Mouse (Mus musculus) heart, embryonic 13.5 days (tissue): ENCODE measurements around the gene Cuedc2. TPM values are rescaled to one million over a fixed set of nuclear protein-coding genes. Genes with fewer than 3 reads are reported as not detected.

Experiments
- ATAC-seq: fragments of 200-750 bp; cut with Nextera tagmentation; 2 replicates; pipeline ENCODE4 v1.8.0; 2017; ENCODE audit warnings: moderate TSS enrichment; ENCODE audit not compliant: insufficient number of reproducible peaks, low FRiP score, low TSS enrichment; ENCODE audit errors: extremely low read depth
- H3K27ac ChIP-seq: fragments of 300-500 bp; sonication (generic); replicated peaks from 2 replicates; pipeline ENCODE4 v1.5.1; 2015; ENCODE audit warnings: moderate library complexity, mild to moderate bottlenecking, inconsistent platforms
- H3K27me3 ChIP-seq: fragments of 300-500 bp; sonication (generic); replicated peaks from 2 replicates; pipeline ENCODE4 v1.6.1; 2015; ENCODE audit warnings: mild to moderate bottlenecking, inconsistent platforms
- H3K36me3 ChIP-seq: fragments of 300-500 bp; sonication (generic); 2 replicates; pipeline ENCODE4 v1.6.1; 2015; ENCODE audit warnings: mild to moderate bottlenecking, inconsistent platforms
- H3K4me1 ChIP-seq: fragments of 300-500 bp; sonication (generic); 2 replicates; pipeline ENCODE4 v1.6.1; 2015; ENCODE audit warnings: inconsistent platforms
- H3K4me2 ChIP-seq: fragments of 300-500 bp; sonication (generic); 2 replicates; pipeline ENCODE4 v1.6.1; 2015; ENCODE audit warnings: inconsistent platforms, mild to moderate bottlenecking, moderate library complexity
- H3K4me3 ChIP-seq: fragments of 300-500 bp; sonication (generic); 2 replicates; pipeline ENCODE4 v1.5.1; 2015; ENCODE audit warnings: moderate library complexity, mild to moderate bottlenecking, inconsistent platforms
- H3K9ac ChIP-seq: fragments of 300-500 bp; sonication (generic); 2 replicates; pipeline ENCODE4 v1.6.1; 2015; ENCODE audit warnings: inconsistent platforms, mild to moderate bottlenecking, moderate library complexity
- H3K9me3 ChIP-seq: fragments of 300-500 bp; sonication (generic); 2 replicates; pipeline ENCODE4 v1.6.1; 2016; ENCODE audit warnings: inconsistent platforms
- WGBS: fragments of 180-500 bp; shearing (Covaris S2); methylation state at CpG from one replicate; pipeline ENCODE4 v1.1.7; 2015; ENCODE audit warnings: mixed read lengths; 5-methylcytosine and 5-hydroxymethylcytosine counted together
- polyA plus RNA-seq: library from polyadenylated mRNA; unstranded; fragments of >200 nt; fragmentation: Nextera tagmentation; extraction: Ambion mirVana; gene quantifications from 2 replicates; pipeline ENCODE4 v1.2.1, GENCODE M21; 2015

The Cuedc2 gene
- polyA plus RNA-seq, 1 experiment from 2014 or later = 114 TPM

DNA sequence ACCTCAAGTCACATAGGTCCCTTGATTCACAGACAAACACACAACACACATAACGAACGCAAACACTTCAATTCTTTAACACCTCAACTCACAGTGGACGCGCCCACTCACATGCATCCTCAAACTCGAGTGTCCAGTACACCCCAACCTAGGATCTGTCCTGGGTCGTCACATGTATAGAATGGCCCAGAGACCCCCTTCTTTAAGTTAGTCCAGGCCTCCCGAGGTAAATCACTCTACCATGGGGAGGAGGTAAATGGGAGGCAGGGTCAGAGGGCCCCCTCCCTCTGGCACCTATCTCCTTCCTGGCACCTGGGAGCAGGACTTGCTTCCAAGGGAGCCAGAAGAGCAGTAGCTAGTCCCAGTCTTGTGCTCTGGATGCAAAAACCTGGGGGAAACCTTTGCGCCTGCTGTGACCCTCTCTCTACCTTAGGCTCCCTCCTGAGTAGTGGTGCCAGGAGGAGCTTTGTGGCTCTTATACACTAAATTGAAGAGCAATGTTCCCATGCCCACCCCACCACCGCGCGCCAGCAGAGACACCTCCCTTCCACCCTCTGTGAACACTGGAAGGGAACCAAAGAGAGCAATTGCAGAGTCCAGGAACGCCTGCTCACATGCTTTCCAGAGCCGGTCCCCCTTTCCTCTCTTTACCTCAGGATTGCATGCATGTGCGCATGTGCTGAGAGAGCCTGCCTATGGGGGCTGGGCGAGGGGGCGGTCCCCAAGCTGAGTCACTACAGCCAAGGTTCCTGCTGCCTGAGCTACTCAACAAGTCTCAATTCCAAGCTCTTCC, 19.7 kb downstream of the Cuedc2 start:
- WGBS = 12% methylated on average over 16 of the region's 16 CpGs
- Histone ChIP-seq H3K4me2 (peak overlapping the region; percentile 81), H3K9me3 (no peaks in the 10 kb centered on the region), H3K27me3 (peaks cover 100% of the 10 kb centered on the region), H3K4me3 (peak overlapping the region; percentile 62), H3K4me1 (peaks cover 58% of the 10 kb centered on the region), H3K27ac (no peak overlapping the region), H3K36me3 (no peaks in the 10 kb centered on the region), H3K9ac (no peak overlapping the region)
- no peak for ATAC-seq

DNA sequence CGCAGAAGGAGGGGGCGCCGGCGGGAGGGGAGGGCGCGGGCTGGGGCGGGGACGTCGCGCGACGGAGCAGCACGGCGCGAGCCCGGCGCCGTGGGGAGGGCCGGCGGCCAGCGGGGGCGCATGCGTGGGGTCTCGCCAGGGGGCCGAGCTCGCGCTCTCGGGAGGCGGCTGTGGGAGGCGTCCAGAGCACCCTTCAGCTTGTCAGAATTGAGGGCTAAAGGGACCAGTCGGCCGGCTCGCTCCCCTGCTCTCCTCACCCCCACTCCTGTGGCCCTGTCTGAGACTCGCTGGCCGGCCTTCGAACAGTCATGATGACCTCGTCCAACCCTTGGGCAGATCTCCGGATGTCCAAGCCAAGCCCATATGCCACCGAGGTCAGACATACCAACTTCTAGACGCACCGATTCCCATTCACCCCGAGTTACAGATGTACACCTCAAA, 20.5 kb downstream of the Cuedc2 start:
- WGBS = 2% methylated on average over 41 of the region's 42 CpGs
- H3K36me3 ChIP-seq = peaks cover 3% of the 10 kb centered on the region; the same call in 1 of the 2 replicates
- H3K4me2 ChIP-seq = peak overlapping the region; percentile 81
- H3K9ac ChIP-seq = peak overlapping the region; percentile 76
- peaks cover 100% of the 10 kb centered on the region for H3K27me3 ChIP-seq
- no peak for ATAC-seq
- peak overlapping the region; percentile 62 for H3K4me3 ChIP-seq
- peaks cover 60% of the 10 kb centered on the region for H3K4me1 ChIP-seq
- H3K9me3 ChIP-seq = no peaks in the 10 kb centered on the region
- H3K27ac ChIP-seq = peak overlapping the region; percentile 36; the same call in 1 of the 2 replicates

DNA sequence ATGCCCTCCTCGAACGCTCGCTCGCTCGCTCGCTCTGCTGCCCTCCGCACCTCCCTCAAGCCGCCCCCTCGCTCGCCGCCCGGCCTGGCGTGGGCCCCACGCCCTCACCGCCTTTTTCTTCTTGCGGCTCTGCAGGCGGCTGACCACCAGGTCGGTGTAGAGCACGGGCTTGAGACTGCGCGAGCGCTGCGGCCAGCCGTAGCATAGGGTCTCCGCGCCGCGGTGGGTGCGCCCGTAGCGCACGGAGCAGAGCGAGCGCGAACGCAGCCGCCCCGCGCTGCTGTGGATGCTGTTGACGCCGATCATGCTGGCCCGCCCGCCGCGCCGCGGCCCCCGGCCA, 21.0 kb downstream of the Cuedc2 start:
- ATAC-seq = no peak
- Histone ChIP-seq H3K27ac (peak overlapping the region; percentile 36), H3K27me3 (peaks cover 100% of the 10 kb centered on the region), H3K9me3 (no peaks in the 10 kb centered on the region), H3K4me2 (peak overlapping the region; percentile 81), H3K4me1 (peaks cover 60% of the 10 kb centered on the region), H3K4me3 (peak overlapping the region; percentile 62), H3K36me3 (peaks cover 5% of the 10 kb centered on the region), H3K9ac (peak overlapping the region; percentile 76)
- under 1% methylated on average over 48 of the region's 48 CpGs for WGBS

DNA sequence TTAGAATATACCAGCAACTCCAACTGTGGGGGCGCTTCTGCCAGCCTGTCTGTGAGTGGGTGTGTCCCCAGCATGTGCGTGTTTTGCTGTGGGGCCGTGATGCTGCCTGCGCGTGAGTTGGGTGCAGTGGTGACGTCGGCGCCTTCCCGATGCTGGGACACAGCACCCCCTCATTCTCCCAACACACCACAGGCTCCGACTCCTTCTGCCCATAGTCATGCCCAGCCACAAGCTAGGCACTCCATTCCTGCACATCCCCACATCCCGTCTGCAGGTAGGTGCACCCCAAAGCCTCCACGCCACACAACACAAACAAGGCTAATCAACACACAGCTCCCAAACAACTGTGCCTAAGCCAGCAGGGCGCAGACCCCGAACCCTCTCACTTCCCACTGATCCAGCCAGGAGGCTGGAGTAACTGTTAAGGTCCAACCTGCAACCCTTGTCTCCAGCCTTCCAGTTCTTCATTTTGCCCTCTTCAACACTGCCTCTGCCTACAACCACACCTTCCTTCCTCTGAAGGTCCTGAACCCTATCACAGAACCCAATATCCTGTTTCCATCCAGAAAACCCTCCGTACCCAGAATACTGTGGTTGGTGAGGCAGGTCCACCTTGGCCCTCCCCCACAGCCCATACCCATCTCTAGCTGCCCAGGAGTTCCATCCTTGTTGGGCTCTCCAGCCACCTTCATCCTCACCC, 21.5 kb downstream of the Cuedc2 start:
- Histone ChIP-seq H3K9me3 (no peaks in the 10 kb centered on the region), H3K4me2 (peak overlapping the region; percentile 81), H3K27ac (peak overlapping the region; percentile 67), H3K4me1 (peaks cover 60% of the 10 kb centered on the region), H3K36me3 (peaks cover 10% of the 10 kb centered on the region), H3K4me3 (peak overlapping the region; percentile 62), H3K27me3 (peaks cover 100% of the 10 kb centered on the region), H3K9ac (peak overlapping the region; percentile 76)
- WGBS = 35% methylated on average over 15 of the region's 15 CpGs
- ATAC-seq = no peak

DNA sequence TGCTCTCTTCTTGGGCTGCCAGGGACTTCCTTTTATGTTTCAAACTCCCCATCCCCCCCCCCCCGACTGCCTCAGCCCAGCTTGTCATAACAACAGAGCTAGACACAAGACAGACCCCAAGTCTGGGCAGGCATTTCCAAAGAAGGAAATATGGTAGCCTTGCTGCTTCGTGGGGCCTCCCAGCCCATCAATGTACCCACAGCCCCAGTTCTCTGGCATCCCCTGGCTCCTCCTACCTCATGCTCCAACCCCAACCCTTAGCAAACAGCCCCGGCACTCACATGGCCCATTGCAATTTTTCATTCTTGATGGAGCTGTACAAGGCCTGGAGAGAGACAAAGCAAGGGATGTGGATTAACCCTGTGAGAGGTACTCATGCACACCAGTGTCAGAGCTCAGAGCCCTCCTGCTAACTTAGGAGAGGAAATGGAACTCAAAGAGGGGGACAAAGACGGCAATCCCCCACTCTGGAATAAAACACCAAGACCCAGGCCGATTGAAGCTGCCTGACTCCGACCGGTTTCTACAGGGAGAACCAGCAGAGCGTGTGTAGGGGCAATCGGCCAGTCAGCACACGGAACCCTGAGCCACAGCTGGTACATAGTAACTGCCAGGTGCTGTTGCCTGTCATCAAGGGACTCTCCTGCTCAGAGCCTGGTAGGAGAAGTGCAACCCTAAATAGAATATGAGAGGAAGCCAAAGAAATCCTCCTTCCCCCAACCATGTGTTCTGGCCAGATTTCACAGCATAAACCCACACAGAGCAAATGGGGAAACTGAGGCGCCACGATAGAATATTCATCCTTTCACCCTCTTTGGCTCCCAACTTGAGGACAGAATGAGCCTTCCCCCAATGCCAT, 22.5 kb downstream of the Cuedc2 start:
- peaks cover 20% of the 10 kb centered on the region for H3K36me3 ChIP-seq
- peaks cover 92% of the 10 kb centered on the region for H3K27me3 ChIP-seq
- peak overlapping the region; percentile 81 for H3K4me2 ChIP-seq
- H3K4me1 ChIP-seq = peaks cover 58% of the 10 kb centered on the region
- 41% methylated on average over 12 of the region's 12 CpGs for WGBS
- H3K9me3 ChIP-seq = no peaks in the 10 kb centered on the region
- peak overlapping the region; percentile 62 for H3K4me3 ChIP-seq
- H3K27ac ChIP-seq = peak overlapping the region; percentile 67
- H3K9ac ChIP-seq = peak overlapping the region; percentile 76
- ATAC-seq = no peak

DNA sequence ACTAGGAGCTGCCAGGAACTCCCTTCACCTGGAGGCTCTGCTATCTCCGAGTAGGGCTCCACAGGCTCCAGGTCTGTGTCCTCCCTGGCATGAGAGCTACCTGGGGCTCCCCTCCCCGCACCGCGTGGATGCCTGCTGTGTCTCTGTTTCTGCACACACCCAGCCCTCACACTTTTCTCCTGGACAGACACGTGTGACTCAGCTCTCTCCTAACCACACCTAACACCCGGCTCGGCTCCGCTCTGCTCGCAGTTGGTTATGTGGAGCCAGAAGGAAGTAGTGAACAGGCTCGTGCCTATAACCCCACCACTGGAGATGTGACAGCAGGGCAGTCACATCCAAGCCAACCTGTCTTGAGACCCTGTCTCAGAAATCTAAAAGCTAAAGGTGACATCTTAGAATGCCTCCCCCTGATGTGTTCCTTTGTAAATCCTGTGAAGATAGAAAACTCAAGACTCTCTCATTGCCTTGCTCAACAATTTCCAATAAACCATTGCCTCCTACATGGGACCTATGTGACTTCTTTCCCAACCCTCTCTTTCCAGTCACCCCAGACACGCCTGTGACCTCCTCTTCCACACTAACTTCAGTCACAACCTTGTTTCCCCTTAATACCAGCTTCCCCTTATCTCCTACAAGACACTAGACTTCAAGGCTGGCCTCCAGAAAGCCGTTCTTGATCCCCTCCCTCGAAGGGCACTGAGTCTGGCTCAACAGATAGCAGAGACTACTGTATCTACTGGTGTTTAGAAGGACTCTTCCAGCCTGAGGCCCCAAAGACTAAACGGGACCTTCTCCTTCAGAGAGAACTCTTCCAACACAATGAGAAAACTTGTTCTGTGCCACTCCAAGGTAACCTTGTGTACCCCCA, 23.4 kb downstream of the Cuedc2 start:
- peaks cover 58% of the 10 kb centered on the region for H3K4me1 ChIP-seq
- H3K27me3 ChIP-seq = peaks cover 90% of the 10 kb centered on the region
- peak overlapping the region; percentile 81 for H3K4me2 ChIP-seq
- 26% methylated on average over 14 of the region's 14 CpGs for WGBS
- H3K9me3 ChIP-seq = no peaks in the 10 kb centered on the region
- ATAC-seq = no peak
- H3K9ac ChIP-seq = peak overlapping the region; percentile 19; the same call in 1 of the 2 replicates
- peak overlapping the region; percentile 16; the same call in 1 of the 2 replicates for H3K27ac ChIP-seq
- peak overlapping the region; percentile 17; the same call in 1 of the 2 replicates for H3K4me3 ChIP-seq
- peaks cover 29% of the 10 kb centered on the region for H3K36me3 ChIP-seq

DNA sequence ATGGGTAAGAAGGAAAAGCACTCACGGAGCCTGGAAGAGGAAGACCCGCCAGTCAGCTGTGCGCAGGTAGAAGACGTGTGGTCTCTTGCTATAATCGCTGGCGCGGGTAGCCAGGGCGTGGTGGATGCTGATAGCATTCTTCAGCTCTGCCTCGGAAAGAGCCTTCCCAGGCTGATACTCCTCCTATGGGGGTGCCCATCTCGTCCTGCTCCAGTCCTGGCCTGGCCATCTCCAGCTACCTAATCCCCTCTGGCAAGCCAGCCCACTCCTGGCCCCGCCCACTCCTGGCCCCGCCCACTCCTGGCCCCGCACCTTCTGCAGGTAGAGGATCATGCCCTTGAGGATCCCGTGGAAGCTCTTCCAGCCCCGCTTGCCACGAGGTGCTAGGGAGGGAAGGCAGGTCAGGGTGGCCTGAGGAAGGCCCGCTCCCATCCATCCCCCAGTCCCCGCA, 24.3 kb downstream of the Cuedc2 start:
- 13% methylated on average over 18 of the region's 18 CpGs for WGBS
- H3K4me2 ChIP-seq = peak overlapping the region; percentile 81; the same call in 1 of the 2 replicates
- H3K4me3 ChIP-seq = 0 out of 2 replicates have a peak overlapping the region, but pooled peaks have one; percentile 17
- ATAC-seq = no peak
- no peaks in the 10 kb centered on the region for H3K9me3 ChIP-seq
- H3K4me1 ChIP-seq = peaks cover 55% of the 10 kb centered on the region
- H3K36me3 ChIP-seq = peaks cover 35% of the 10 kb centered on the region
- no peak overlapping the region for H3K27ac ChIP-seq
- H3K27me3 ChIP-seq = peaks cover 87% of the 10 kb centered on the region
- no peak overlapping the region for H3K9ac ChIP-seq

DNA sequence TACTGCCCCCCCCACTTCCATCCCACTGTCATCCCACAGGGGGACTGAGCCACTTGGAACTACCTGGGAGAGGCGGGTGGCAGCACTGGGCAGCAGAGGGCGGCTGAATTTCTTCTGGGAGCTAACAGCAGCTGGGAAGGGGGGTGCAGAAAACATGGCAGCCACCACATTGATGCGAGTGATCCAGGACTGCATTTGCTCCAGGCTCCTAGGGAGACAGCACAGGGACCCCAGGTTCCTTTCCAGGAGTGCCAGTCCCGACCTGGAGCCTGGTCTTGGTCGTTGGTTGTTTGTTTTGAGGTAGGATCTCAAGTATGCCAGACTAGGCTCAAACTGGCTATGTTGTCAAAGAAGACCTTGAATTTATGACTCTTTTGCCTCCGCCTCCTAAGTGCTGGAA, 24.9 kb downstream of the Cuedc2 start:
- peaks cover 84% of the 10 kb centered on the region for H3K27me3 ChIP-seq
- no peak overlapping the region for H3K9ac ChIP-seq
- H3K4me2 ChIP-seq = no peak overlapping the region
- peaks cover 35% of the 10 kb centered on the region for H3K36me3 ChIP-seq
- no peak for ATAC-seq
- no peaks in the 10 kb centered on the region for H3K9me3 ChIP-seq
- peaks cover 53% of the 10 kb centered on the region for H3K4me1 ChIP-seq
- 66% methylated on average over 6 of the region's 6 CpGs for WGBS
- no peak overlapping the region for H3K4me3 ChIP-seq
- H3K27ac ChIP-seq = no peak overlapping the region

DNA sequence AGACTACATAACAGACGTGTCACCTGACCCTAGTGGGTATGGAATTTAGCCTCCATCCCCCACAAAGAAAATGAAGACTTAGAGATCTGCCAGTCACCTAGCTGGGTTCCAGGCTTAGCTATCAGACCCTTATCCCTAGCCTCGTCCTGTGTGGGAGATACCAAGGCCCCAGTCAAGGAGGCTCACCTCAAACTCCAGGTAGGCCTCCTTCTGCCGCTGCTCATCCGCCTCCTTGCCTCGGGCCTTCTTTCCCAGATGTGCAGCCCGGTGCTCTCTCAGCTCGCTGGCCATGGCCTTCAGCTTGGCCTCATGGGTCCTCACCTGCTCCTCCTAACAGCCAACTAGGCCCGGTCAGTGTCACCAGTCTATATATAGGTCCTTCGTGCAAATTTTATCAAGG, 25.4 kb downstream of the Cuedc2 start:
- no peaks in the 10 kb centered on the region for H3K9me3 ChIP-seq
- ATAC-seq = no peak
- no peak overlapping the region for H3K4me2 ChIP-seq
- H3K27ac ChIP-seq = no peak overlapping the region
- H3K9ac ChIP-seq = no peak overlapping the region
- peaks cover 84% of the 10 kb centered on the region for H3K27me3 ChIP-seq
- peaks cover 39% of the 10 kb centered on the region for H3K36me3 ChIP-seq
- WGBS = 74% methylated on average over 9 of the region's 9 CpGs
- H3K4me3 ChIP-seq = no peak overlapping the region
- peaks cover 52% of the 10 kb centered on the region for H3K4me1 ChIP-seq

DNA sequence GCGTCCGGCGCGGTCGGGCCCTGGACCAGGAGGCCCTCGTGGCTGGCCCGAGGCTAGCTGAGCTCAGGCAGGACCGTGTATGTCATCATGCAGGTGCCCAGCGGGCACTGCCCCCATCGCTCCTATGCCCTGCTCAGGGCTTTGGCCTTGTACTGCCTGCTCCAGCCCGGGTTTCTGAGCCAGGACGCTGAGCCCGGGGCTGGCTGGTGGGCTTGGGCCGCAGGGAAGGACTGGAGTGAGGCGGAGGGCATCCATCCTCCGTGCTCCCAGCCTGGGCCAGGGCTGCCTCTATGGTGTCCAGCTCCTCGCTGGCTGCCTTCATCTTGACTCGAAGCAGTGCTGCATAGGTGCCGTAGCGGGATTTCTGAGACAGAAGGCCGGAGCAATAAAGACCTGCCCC, 25.9 kb downstream of the Cuedc2 start:
- H3K4me1 ChIP-seq = peaks cover 46% of the 10 kb centered on the region
- no peak overlapping the region for H3K4me3 ChIP-seq
- WGBS = 89% methylated on average over 21 of the region's 21 CpGs
- H3K9ac ChIP-seq = no peak overlapping the region
- H3K27ac ChIP-seq = no peak overlapping the region
- peaks cover 45% of the 10 kb centered on the region for H3K36me3 ChIP-seq
- no peak for ATAC-seq
- no peak overlapping the region for H3K4me2 ChIP-seq
- peaks cover 84% of the 10 kb centered on the region for H3K27me3 ChIP-seq
- no peaks in the 10 kb centered on the region for H3K9me3 ChIP-seq
